Mouse (Mus musculus) bone marrow, adult 2 months (tissue): ENCODE results near the gene Tet3.

ENCODE experiments used
- CTCF ChIP-seq: fragments of 200-500 bp; IDR thresholded peaks from 2 replicates; pipeline ENCODE4 v1.5.1; 2011; ENCODE audit warnings: low read length, control low read depth; ENCODE audit not compliant: control insufficient read depth, insufficient read depth
- POLR2A ChIP-seq: fragments of 200-500 bp; IDR thresholded peaks from 2 replicates; pipeline ENCODE4 v1.6.1; 2011; ENCODE audit warnings: low read depth, mild to moderate bottlenecking, control low read depth, low read length, borderline replicate concordance; ENCODE audit not compliant: control insufficient read depth

GRCm38 (mm10) chr6:83439781-83440180, 19.1 kb downstream of the Tet3 start:
- TF ChIP-seq CTCF (no peak), POLR2A (no peak)
